Mouse (Mus musculus) thymus, postnatal 4 days (tissue): ENCODE measurements at regions not wholly inside any gene's neighbourhood (a gene's known extent, or its start where the extent isn't known, plus 50 kb on each side); places are given as distances from the start of the nearest gene placed in this dataset.
"Not testable (repeated sequence)": the region's sequence is repeated elsewhere in the genome, so short reads cannot be mapped to it uniquely, and the experiment has no call there.

Source experiments
- DNase-seq: peaks from one replicate; pipeline ENCODE4 v3.0.0; 2021

- DNase-seq = no peak
These were observed 144.5 kb upstream of the Mon1b start for GRCm38 (mm10) chr8:113490891-113491290.

GRCm38 (mm10) chr8:113496896-113497295, 138.5 kb upstream of the Mon1b start:
- no peak for DNase-seq

- DNase-seq = no peak
These were observed 132.7 kb upstream of the Mon1b start for GRCm38 (mm10) chr8:113502671-113503070.

- no peak for DNase-seq
These were observed 122.5 kb upstream of the Mon1b start for GRCm38 (mm10) chr8:113512856-113513255.

- no peak for DNase-seq
These were observed 121.3 kb upstream of the Mon1b start for GRCm38 (mm10) chr8:113513886-113514730.

- not testable (repeated sequence) for DNase-seq
These were observed 120.5 kb upstream of the Mon1b start for GRCm38 (mm10) chr8:113514731-113515375.

GRCm38 (mm10) chr8:113516176-113516575, 119.2 kb upstream of the Mon1b start:
- DNase-seq = no peak

GRCm38 (mm10) chr8:113517912-113518311, 117.5 kb upstream of the Mon1b start:
- no peak for DNase-seq

- DNase-seq = no peak
These were observed 111.8 kb upstream of the Mon1b start for GRCm38 (mm10) chr8:113523561-113523960.

- DNase-seq = no peak
These were observed 104.2 kb upstream of the Mon1b start for GRCm38 (mm10) chr8:113531116-113531665.

GRCm38 (mm10) chr8:113532881-113533280, 102.5 kb upstream of the Mon1b start:
- no peak for DNase-seq

GRCm38 (mm10) chr8:113541437-113541836, 94.0 kb upstream of the Mon1b start:
- DNase-seq = no peak

- DNase-seq = no peak
These were observed 93.3 kb upstream of the Mon1b start for GRCm38 (mm10) chr8:113542082-113542481.

- no peak for DNase-seq
These were observed 92.7 kb upstream of the Mon1b start for GRCm38 (mm10) chr8:113542713-113543112.

GRCm38 (mm10) chr8:113549200-113549599, 86.2 kb upstream of the Mon1b start:
- no peak for DNase-seq

GRCm38 (mm10) chr8:113551454-113552273, 83.7 kb upstream of the Mon1b start:
- no peak for DNase-seq

GRCm38 (mm10) chr8:113552826-113553225, 82.6 kb upstream of the Mon1b start:
- DNase-seq = no peak

- no peak for DNase-seq
These were observed 80.5 kb upstream of the Mon1b start for GRCm38 (mm10) chr8:113554700-113555455.

- DNase-seq = no peak
These were observed 78.4 kb upstream of the Mon1b start for GRCm38 (mm10) chr8:113556994-113557393.

GRCm38 (mm10) chr8:113581098-113581497, 54.3 kb upstream of the Mon1b start:
- no peak for DNase-seq

- DNase-seq = no peak
These were observed 53.7 kb upstream of the Mon1b start for GRCm38 (mm10) chr8:113581704-113582103.
